Mouse (Mus musculus) lung, postnatal 0 days (tissue): ENCODE measurements at regions not wholly inside any gene's neighbourhood (a gene's known extent, or its start where the extent isn't known, plus 50 kb on each side); places are given as distances from the start of the nearest gene placed in this dataset.

Source experiments
- CTCF ChIP-seq: IDR thresholded peaks from 2 replicates; pipeline ENCODE4 v1.5.1; 2016; ENCODE audit warnings: antibody characterized with exemption, mild to moderate bottlenecking
- EP300 ChIP-seq: IDR thresholded peaks from 2 replicates; pipeline ENCODE4 v1.6.1; 2016; ENCODE audit warnings: antibody characterized with exemption, mild to moderate bottlenecking, control low read depth

- TF ChIP-seq CTCF: no peak
- no peak for TF ChIP-seq EP300
Observed at GRCm38 (mm10) chr4:114346884-114347283, 59.6 kb upstream of the Trabd2b start.
